Mouse (Mus musculus) embryonic facial prominence, embryonic 14.5 days (tissue): ENCODE measurements around the gene Plk5. TPM values are rescaled to one million over a fixed set of nuclear protein-coding genes. Genes with fewer than 3 reads are reported as not detected.
"Not testable (repeated sequence)": the region's sequence is repeated elsewhere in the genome, so short reads cannot be mapped to it uniquely, and the experiment has no call there.

ENCODE experiments used
- ATAC-seq: fragments of 200-750 bp; cut with Nextera tagmentation; 2 replicates; pipeline ENCODE4 v1.8.0; 2017; ENCODE audit warnings: low read depth, moderate number of reproducible peaks, moderate TSS enrichment
- DNase-seq: peaks from one replicate; pipeline ENCODE4 v3.0.0-alpha.2; 2015; ENCODE audit warnings: low spot score
- H3K27ac ChIP-seq: fragments of 300-500 bp; sonication (generic); replicated peaks from 2 replicates; pipeline ENCODE4 v1.5.1; 2014; ENCODE audit warnings: low read depth, mild to moderate bottlenecking, low read length, moderate library complexity
- H3K27me3 ChIP-seq: fragments of 300-500 bp; sonication (generic); replicated peaks from 2 replicates; pipeline ENCODE4 v1.6.1; 2014; ENCODE audit warnings: low read length; ENCODE audit not compliant: control insufficient read depth, insufficient read depth
- H3K36me3 ChIP-seq: fragments of 300-500 bp; sonication (generic); 2 replicates; pipeline ENCODE4 v1.6.1; 2014; ENCODE audit warnings: low read length, mixed read lengths; ENCODE audit not compliant: control insufficient read depth, insufficient read depth
- H3K4me1 ChIP-seq: fragments of 300-500 bp; sonication (generic); 2 replicates; pipeline ENCODE4 v1.6.1; 2014; ENCODE audit warnings: antibody characterized with exemption, low read length; ENCODE audit not compliant: control insufficient read depth, insufficient read depth
- H3K4me2 ChIP-seq: fragments of 300-500 bp; sonication (generic); 2 replicates; pipeline ENCODE4 v1.6.1; 2014; ENCODE audit warnings: low read depth, mild to moderate bottlenecking, low read length, moderate library complexity, mixed read lengths
- H3K4me3 ChIP-seq: fragments of 300-500 bp; sonication (generic); 2 replicates; pipeline ENCODE4 v1.5.1; 2014; ENCODE audit warnings: low read depth, mild to moderate bottlenecking, low read length
- H3K9ac ChIP-seq: fragments of 300-500 bp; sonication (generic); 2 replicates; pipeline ENCODE4 v1.6.1; 2014; ENCODE audit warnings: low read depth, mild to moderate bottlenecking, low read length, moderate library complexity, mixed read lengths
- H3K9me3 ChIP-seq: fragments of 300-500 bp; sonication (generic); 2 replicates; pipeline ENCODE4 v1.6.1; 2016; ENCODE audit warnings: low read length; ENCODE audit not compliant: control insufficient read depth
- WGBS: fragments of 180-500 bp; shearing (Covaris S2); extraction: QIAGEN DNeasy Blood & Tissue Kit; methylation state at CpG from one replicate; pipeline ENCODE4 v1.1.7; 2014; 5-methylcytosine and 5-hydroxymethylcytosine counted together
- polyA plus RNA-seq: library from polyadenylated mRNA; unstranded; fragments of >200 nt; fragmentation: Nextera tagmentation; extraction: Ambion mirVana; gene quantifications from 2 replicates; pipeline ENCODE4 v1.2.1, GENCODE M21; 2014

Gene Plk5
- polyA plus RNA-seq, 1 experiment from 2014 or later, result 0.72 TPM

GRCm38 (mm10) chr10:80341491-80342304, 14.6 kb upstream of the Plk5 start:
- Histone ChIP-seq H3K36me3 (no peaks in the 10 kb centered on the region), H3K9ac (no peak overlapping the region; the same call in 1 of the 2 replicates), H3K4me1 (peaks cover 29% of the 10 kb centered on the region), H3K4me2 (peak overlapping the region; percentile 57), H3K4me3 (peak overlapping the region; percentile 37), H3K27me3 (peaks cover 63% of the 10 kb centered on the region), H3K27ac (no peak overlapping the region), H3K9me3 (no peaks in the 10 kb centered on the region)
- whole genome bisulfite sequencing, result 6% methylated on average over 30 of the region's 47 CpGs
- DNase-seq (no peak), ATAC-seq (no peak)

GRCm38 (mm10) chr10:80342305-80342748, 13.9 kb upstream of the Plk5 start:
- no peaks in the 10 kb centered on the region for H3K36me3 ChIP-seq
- peak overlapping the region; percentile 37 for H3K4me3 ChIP-seq
- WGBS, result under 1% methylated on average over 26 of the region's 26 CpGs
- H3K27ac ChIP-seq, result no peak overlapping the region
- peaks cover 67% of the 10 kb centered on the region for H3K27me3 ChIP-seq
- DNase-seq (no peak), ATAC-seq (peak; percentile 2; the same call in 1 of the 2 replicates)
- peaks cover 29% of the 10 kb centered on the region for H3K4me1 ChIP-seq
- H3K9ac ChIP-seq, result no peak overlapping the region; the same call in 1 of the 2 replicates
- no peaks in the 10 kb centered on the region for H3K9me3 ChIP-seq
- H3K4me2 ChIP-seq, result peak overlapping the region; percentile 57

GRCm38 (mm10) chr10:80342749-80343424, 13.4 kb upstream of the Plk5 start:
- H3K27me3 ChIP-seq, result peaks cover 73% of the 10 kb centered on the region
- peak overlapping the region; percentile 57 for H3K4me2 ChIP-seq
- H3K9me3 ChIP-seq, result no peaks in the 10 kb centered on the region
- DNase-seq, result peak; percentile 96
- H3K4me1 ChIP-seq, result peaks cover 34% of the 10 kb centered on the region
- H3K36me3 ChIP-seq, result no peaks in the 10 kb centered on the region
- under 1% methylated on average over 21 of the region's 33 CpGs for WGBS
- peak overlapping the region; percentile 37 for H3K4me3 ChIP-seq
- H3K9ac ChIP-seq, result peak overlapping the region; percentile 2; the same call in 1 of the 2 replicates
- H3K27ac ChIP-seq, result no peak overlapping the region
- peak; percentile 74 for ATAC-seq

GRCm38 (mm10) chr10:80343425-80343895, 12.8 kb upstream of the Plk5 start:
- DNase-seq (no peak), ATAC-seq (no peak; the same call in 1 of the 2 replicates)
- Histone ChIP-seq H3K36me3 (no peaks in the 10 kb centered on the region), H3K27ac (no peak overlapping the region; the same call in 1 of the 2 replicates), H3K9ac (peak overlapping the region; percentile 2; the same call in 1 of the 2 replicates), H3K9me3 (no peaks in the 10 kb centered on the region), H3K4me1 (peaks cover 40% of the 10 kb centered on the region), H3K27me3 (peaks cover 79% of the 10 kb centered on the region), H3K4me2 (peak overlapping the region; percentile 57), H3K4me3 (peak overlapping the region; percentile 37)
- 24% methylated on average over 13 of the region's 13 CpGs for WGBS

DNA sequence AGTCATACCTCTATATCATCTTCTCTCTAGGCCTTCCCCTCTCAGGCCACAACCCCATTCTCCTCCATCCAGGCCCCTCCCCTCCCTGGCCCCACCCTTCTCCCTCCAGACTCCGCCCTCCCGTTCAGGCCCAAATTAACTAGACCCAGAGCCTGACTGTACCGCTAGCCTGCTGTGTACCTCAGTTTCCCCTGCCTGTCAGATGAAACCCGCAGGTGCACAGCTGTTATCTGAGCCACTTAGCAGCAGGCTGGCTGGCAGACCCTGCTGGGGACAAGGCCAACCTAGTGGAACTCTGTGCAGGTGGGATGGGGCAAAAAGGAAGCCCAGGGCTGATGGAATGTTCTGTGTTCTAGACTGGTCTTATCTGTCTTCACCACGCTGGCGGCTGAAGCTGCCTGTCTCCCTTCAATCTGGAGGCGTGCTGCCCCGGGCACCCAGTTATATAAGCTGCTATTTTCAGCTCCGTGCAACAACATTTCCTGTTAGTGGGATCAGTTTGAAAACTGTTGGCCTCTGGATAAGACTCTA, 12.1 kb upstream of the Plk5 start:
- Histone ChIP-seq H3K9ac (no peak overlapping the region), H3K4me3 (no peak overlapping the region), H3K4me1 (peaks cover 41% of the 10 kb centered on the region), H3K27ac (no peak overlapping the region), H3K4me2 (peak overlapping the region; percentile 57), H3K9me3 (no peaks in the 10 kb centered on the region), H3K36me3 (no peaks in the 10 kb centered on the region), H3K27me3 (peaks cover 86% of the 10 kb centered on the region)
- WGBS, result 45% methylated on average over 9 of the region's 9 CpGs
- ATAC-seq (no peak), DNase-seq (no peak)

DNA sequence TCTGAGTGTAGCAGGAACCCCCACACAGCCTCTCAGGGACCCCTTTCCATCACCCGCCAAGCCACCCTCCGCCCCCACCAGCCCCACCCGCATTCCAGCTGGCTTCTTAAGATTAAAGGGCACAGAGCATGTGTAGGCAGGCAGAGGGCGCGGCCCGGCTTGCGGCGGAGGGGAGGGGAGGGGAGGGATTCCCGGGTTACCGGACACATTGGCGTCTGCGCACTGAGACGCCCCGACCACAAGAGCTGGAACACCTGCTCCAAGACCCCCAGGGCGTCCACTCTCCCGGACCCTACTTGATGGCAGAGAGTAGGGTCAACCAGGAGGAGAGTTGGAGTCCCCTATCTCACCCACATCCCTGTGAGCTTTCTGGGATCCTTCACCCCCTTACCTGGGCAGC, 11.1 kb upstream of the Plk5 start:
- Histone ChIP-seq H3K4me3 (peak overlapping the region; percentile 8; the same call in 1 of the 2 replicates), H3K9ac (no peak overlapping the region), H3K4me1 (peaks cover 41% of the 10 kb centered on the region), H3K4me2 (peak overlapping the region; percentile 39), H3K9me3 (no peaks in the 10 kb centered on the region), H3K27me3 (peaks cover 93% of the 10 kb centered on the region), H3K27ac (no peak overlapping the region), H3K36me3 (no peaks in the 10 kb centered on the region)
- ATAC-seq (no peak), DNase-seq (peak; percentile 58)
- WGBS, result 0% methylated on average over 5 of the region's 16 CpGs

GRCm38 (mm10) chr10:80345929-80346328, 10.3 kb upstream of the Plk5 start:
- not testable (repeated sequence) for H3K4me3 ChIP-seq, H3K4me2 ChIP-seq, H3K9me3 ChIP-seq, H3K36me3 ChIP-seq, H3K9ac ChIP-seq, DNase-seq, ATAC-seq, H3K27ac ChIP-seq
- H3K27me3 ChIP-seq, result peaks cover 92% of the 10 kb centered on the region
- 73% methylated on average over 5 of the region's 6 CpGs for WGBS
- peaks cover 41% of the 10 kb centered on the region for H3K4me1 ChIP-seq

DNA sequence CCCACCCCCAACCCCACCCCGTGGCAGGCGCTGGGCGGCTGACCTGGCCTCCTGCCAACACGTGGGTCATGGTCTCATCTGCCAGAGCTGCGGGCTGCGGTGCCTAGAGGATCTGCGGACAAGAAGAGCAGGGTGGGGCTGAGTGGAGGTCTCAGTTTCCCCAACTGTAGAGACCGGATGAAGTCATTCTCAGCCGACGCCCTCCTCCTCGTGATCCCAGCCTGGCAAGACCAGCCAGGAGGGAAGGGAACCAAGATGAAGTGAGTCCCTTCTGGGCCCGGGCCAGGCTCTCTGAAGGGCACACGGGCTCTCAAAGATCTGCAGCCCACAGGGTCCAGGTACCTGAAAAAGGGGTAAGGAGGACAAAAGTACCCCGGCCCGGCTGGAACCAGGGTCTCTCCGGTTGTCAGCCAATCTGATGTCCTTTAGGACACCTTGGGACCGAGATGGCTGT, 8.7 kb upstream of the Plk5 start:
- Histone ChIP-seq H3K4me3 (peak overlapping the region; percentile 25), H3K36me3 (no peaks in the 10 kb centered on the region), H3K4me1 (peaks cover 35% of the 10 kb centered on the region), H3K27me3 (peaks cover 92% of the 10 kb centered on the region), H3K27ac (no peak overlapping the region), H3K4me2 (peak overlapping the region; percentile 52), H3K9me3 (no peaks in the 10 kb centered on the region), H3K9ac (0 out of 2 replicates have a peak overlapping the region, but pooled peaks have one; percentile 50)
- DNase-seq (no peak), ATAC-seq (no peak)
- WGBS, result 13% methylated on average over 17 of the region's 17 CpGs
